14 mouse cellular contexts compared by ENCODE assay signal in genomic region chr9:85528421-85528820, GRCm38 (mm10).
"Had no signal": no experiment of that assay in that cellular context is flagged by ENCODE, and none has a peak within 500 bp of the region (broad histone marks: within the 10 kb centered on the region; RNA-seq: fewer than 3 reads in every experiment).

No protein-coding gene starts in this region.

- H3K27ac ChIP-seq: liver, embryonic 12.5 days; liver, embryonic 14.5 days; midbrain, embryonic 12.5 days; neural tube, embryonic 12.5 days had no signal

- H3K4me2 ChIP-seq: liver, embryonic 12.5 days; lung, embryonic 14.5 days; midbrain, embryonic 12.5 days; neural tube, embryonic 12.5 days had no signal

- ATAC-seq: liver, embryonic 12.5 days had no signal

- H3K9me3 ChIP-seq: liver, embryonic 12.5 days; midbrain, embryonic 12.5 days; neural tube, embryonic 12.5 days had no signal

- H3K4me1 ChIP-seq: liver, embryonic 12.5 days; midbrain, embryonic 12.5 days; neural tube, embryonic 12.5 days had no signal

- H3K9ac ChIP-seq: liver, embryonic 12.5 days; liver, embryonic 14.5 days; lung, embryonic 14.5 days; midbrain, embryonic 12.5 days; neural tube, embryonic 12.5 days had no signal

- H3K4me3 ChIP-seq: liver, embryonic 12.5 days; midbrain, embryonic 12.5 days; neural tube, embryonic 12.5 days had no signal

- H3K27me3 ChIP-seq: liver, embryonic 12.5 days; midbrain, embryonic 12.5 days; neural tube, embryonic 12.5 days had no signal

- DNase-seq: lung, adult 18-20 months; lung, embryonic 14.5 days; lung, postnatal 10 days; lung, postnatal 4 days; right cerebral cortex, postnatal 25 days; right cerebral cortex, postnatal 4 days; spleen, adult 18-20 months; thymus, adult 18-20 months; thymus, postnatal 14 days; thymus, postnatal 36 days had no signal

- H3K36me3 ChIP-seq: liver, embryonic 12.5 days; midbrain, embryonic 12.5 days; neural tube, embryonic 12.5 days had no signal
